Mouse (Mus musculus): ENCODE measurements around the gene Krt20.

- TF ChIP-seq CTCF (IDR thresholded peaks at IDR 0.05; ENCODE audit: borderline replicate concordance, control insufficient read depth, extremely low read depth, insufficient read depth, low read length, poor library complexity) = no peak
- no peak for TF ChIP-seq POLR2A (IDR thresholded peaks at IDR 0.05; ENCODE audit: control insufficient read depth, extremely low read depth, insufficient read depth, low read length, poor library complexity)
Measured at GRCm38 (mm10) chr11:99474981-99475380, 37.0 kb upstream of the Krt20 start.

Data from thymus, adult 2 months (tissue).